Mouse (Mus musculus) ES-CJ7 (cell line): Measurements from ENCODE around the gene Ror1.

Experiments
- DNase-seq: peaks from one replicate; pipeline ENCODE4 v3.0.0; 2011; ENCODE audit warnings: low read depth, low spot score

Ror1 gene

DNA sequence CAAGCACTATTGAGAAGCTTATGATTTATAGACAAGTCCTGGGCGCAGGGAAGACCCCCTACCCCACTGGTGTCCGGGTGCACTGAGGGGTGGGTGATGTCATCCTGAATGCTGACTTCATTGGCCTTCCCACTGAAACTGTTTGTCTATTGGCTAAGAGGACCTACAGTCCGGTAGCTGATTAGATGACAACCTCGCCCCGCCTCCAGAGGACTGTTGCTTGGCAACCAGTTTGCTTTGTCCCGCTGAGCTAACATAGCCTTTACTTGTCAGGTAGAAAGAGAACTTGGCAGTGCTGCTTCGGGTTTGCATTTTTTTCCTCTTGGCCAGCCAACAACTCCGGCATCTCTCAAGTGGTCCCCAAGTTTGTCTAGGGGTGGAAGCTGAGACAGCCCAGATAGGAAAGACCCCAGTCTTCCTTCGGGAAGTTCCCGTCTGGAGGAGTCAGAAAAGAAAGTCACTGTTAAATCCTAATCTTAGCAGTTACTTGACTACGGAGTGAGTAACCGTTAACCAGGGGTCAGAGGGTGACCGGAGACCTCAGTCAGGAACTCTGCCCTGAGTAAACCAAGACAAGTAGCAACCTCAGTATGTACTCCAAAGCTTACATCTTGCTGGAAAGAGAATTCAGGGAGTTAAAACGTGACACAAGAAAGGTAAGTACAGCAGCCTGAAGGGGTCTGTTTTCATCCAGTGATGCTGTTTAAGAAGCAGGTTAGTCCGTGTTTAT, 383.2 kb downstream of the Ror1 start, which contains the start of gene Ube2u:
TSS of gene Ube2u (plus strand) at position 258 of the 730 bp plus-strand sequence.
- peak; percentile 52 for DNase-seq

DNA sequence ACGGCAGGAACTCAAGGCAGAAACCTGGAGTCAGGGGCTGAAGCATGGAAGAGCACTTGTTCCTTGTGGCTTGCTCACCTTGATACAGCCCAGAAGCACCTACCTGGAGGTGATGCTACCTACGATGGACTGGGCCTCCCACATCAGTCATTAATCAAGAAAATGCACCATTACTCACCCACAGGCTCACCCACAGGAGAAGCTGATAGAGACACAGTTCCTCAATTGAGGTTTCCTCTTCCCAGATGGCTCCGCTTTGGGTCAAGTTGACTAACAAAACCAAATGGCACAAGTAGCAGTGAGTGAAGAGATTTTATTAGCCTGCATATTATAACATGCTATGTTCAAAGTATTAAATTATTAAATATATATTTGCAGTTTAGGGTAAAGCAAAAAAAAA, 392.9 kb downstream of the Ror1 start:
- DNase-seq = no peak
